8 mouse cellular contexts compared by ENCODE assay signal in the genomic region with DNA sequence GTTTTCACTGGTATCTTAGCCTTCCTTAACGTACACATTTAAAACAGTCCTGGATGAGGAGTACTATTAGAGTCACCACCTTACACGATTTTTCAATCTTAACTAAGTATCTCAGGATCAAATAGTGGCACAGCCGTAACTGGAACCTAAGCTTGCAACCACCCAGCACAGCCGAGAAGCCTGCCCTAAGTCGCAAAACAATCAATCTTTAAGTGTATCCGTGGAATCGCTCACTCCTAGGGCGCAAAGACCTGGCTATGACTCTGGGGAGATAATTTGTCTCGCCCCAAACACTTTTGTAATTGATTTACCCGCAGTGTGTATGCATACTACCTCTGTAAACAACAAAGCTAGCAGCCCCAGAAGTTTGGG.
DNase-seq lines count a peak whose midpoint lies in the region; ATAC-seq and TF ChIP-seq lines count a peak whose summit lies in the region.

No protein-coding gene starts in this region.

- no peak; the same call in 1 of the 2 replicates for ATAC-seq in embryonic facial prominence, embryonic 14.5 days (ENCODE audit: low read depth)
- ATAC-seq in neural tube, embryonic 15.5 days (ENCODE audit: low FRiP score): no peak

- peak overlapping the region; percentile 84 for H3K9ac ChIP-seq in embryonic facial prominence, embryonic 14.5 days (ENCODE audit: low read depth, low read length)
- H3K9ac ChIP-seq in neural tube, embryonic 15.5 days (replicated peaks): 0 out of 2 replicates have a peak overlapping the region, but pooled peaks have one; percentile 29

- H3K27me3 ChIP-seq in embryonic facial prominence, embryonic 14.5 days (replicated peaks; ENCODE audit: control insufficient read depth, insufficient read depth, low read length): no peaks in the 10 kb centered on the region
- H3K27me3 ChIP-seq in limb, embryonic 10.5 days (ENCODE audit: low read depth, poor library complexity, severe bottlenecking): no peaks in the 10 kb centered on the region
- H3K27me3 ChIP-seq in neural tube, embryonic 15.5 days (replicated peaks): no peaks in the 10 kb centered on the region

- H3K4me2 ChIP-seq in embryonic facial prominence, embryonic 14.5 days (ENCODE audit: low read depth, low read length): peak overlapping the region; percentile 53
- H3K4me2 ChIP-seq in neural tube, embryonic 15.5 days: peak overlapping the region; percentile 93

- no peak for TF ChIP-seq CTCF in lung, adult 2 months (IDR thresholded peaks at IDR 0.05; ENCODE audit: insufficient read depth, low read length)

- TF ChIP-seq POLR2A in lung, adult 2 months (IDR thresholded peaks at IDR 0.05; ENCODE audit: borderline replicate concordance, extremely low read depth, low read depth, low read length): no peak

- no peaks in the 10 kb centered on the region for H3K9me3 ChIP-seq in embryonic facial prominence, embryonic 14.5 days (ENCODE audit: control insufficient read depth, low read length)
- 0 out of 2 replicates have a peak, but pooled peaks cover 2% of the 10 kb centered on the region for H3K9me3 ChIP-seq in limb, embryonic 10.5 days (replicated peaks)
- H3K9me3 ChIP-seq in neural tube, embryonic 15.5 days (replicated peaks): no peaks in the 10 kb centered on the region

- no peak overlapping the region for H3K27ac ChIP-seq in embryonic facial prominence, embryonic 14.5 days (replicated peaks; ENCODE audit: low read depth, low read length)
- peak overlapping the region; percentile 93 for H3K27ac ChIP-seq in limb, embryonic 10.5 days
- H3K27ac ChIP-seq in neural tube, embryonic 15.5 days (replicated peaks): no peak overlapping the region

- peaks cover 11% of the 10 kb centered on the region for H3K36me3 ChIP-seq in embryonic facial prominence, embryonic 14.5 days (ENCODE audit: control insufficient read depth, insufficient read depth, low read length)
- H3K36me3 ChIP-seq in limb, embryonic 10.5 days: peaks cover 21% of the 10 kb centered on the region
- peaks cover 11% of the 10 kb centered on the region for H3K36me3 ChIP-seq in neural tube, embryonic 15.5 days

- peaks cover 8% of the 10 kb centered on the region for H3K4me1 ChIP-seq in lung, adult 2 months (ENCODE audit: control insufficient read depth, insufficient read depth, low read length)
- peaks cover 13% of the 10 kb centered on the region for H3K4me1 ChIP-seq in embryonic facial prominence, embryonic 14.5 days (ENCODE audit: control insufficient read depth, insufficient read depth, low read length)
- peaks cover 8% of the 10 kb centered on the region; the same call in 1 of the 2 replicates for H3K4me1 ChIP-seq in limb, embryonic 10.5 days
- H3K4me1 ChIP-seq in neural tube, embryonic 15.5 days: peaks cover 27% of the 10 kb centered on the region

- DNase-seq in lung, adult 2 months: no peak
- no peak for DNase-seq in lung, adult 18-20 months
- DNase-seq in embryonic facial prominence, embryonic 14.5 days (ENCODE audit: low spot score): no peak
- no peak for DNase-seq in limb, embryonic 10.5 days (ENCODE audit: low spot score)
- no peak for DNase-seq in Muller cell, postnatal 12 days (ENCODE audit: inconsistent ontology term)
- DNase-seq in adrenal gland, adult 2 months: no peak
- DNase-seq in thymus, postnatal 25 days: no peak

- peak overlapping the region; percentile 29 for H3K4me3 ChIP-seq in lung, adult 2 months (replicated peaks; ENCODE audit: extremely low read depth, low read depth, low read length)
- H3K4me3 ChIP-seq in embryonic facial prominence, embryonic 14.5 days (ENCODE audit: low read depth, low read length): peak overlapping the region; percentile 78
- peak overlapping the region; percentile 91 for H3K4me3 ChIP-seq in limb, embryonic 10.5 days
- peak overlapping the region; percentile 96 for H3K4me3 ChIP-seq in neural tube, embryonic 15.5 days (replicated peaks)

- 5% methylated on average over 10 of the region's 10 CpGs for WGBS in lung, adult 2 months
- 4% methylated on average over 10 of the region's 10 CpGs for WGBS in embryonic facial prominence, embryonic 14.5 days
- WGBS in limb, embryonic 10.5 days: 6% methylated on average over 10 of the region's 10 CpGs
- 5% methylated on average over 10 of the region's 10 CpGs for WGBS in neural tube, embryonic 15.5 days

Comparison
In these comparisons a context has a peak if more than half of its experiments do, and no peak if none do; other contexts are left out.
1. H3K4me3 ChIP-seq: peak in every context shown above with its lines; median percentile 96 in neural tube, embryonic 15.5 days; 91 in limb, embryonic 10.5 days; 78 in embryonic facial prominence, embryonic 14.5 days; 29 in lung, adult 2 months.